Comparison of ENCODE assay signal across 8 mouse cellular contexts in the genomic region with DNA sequence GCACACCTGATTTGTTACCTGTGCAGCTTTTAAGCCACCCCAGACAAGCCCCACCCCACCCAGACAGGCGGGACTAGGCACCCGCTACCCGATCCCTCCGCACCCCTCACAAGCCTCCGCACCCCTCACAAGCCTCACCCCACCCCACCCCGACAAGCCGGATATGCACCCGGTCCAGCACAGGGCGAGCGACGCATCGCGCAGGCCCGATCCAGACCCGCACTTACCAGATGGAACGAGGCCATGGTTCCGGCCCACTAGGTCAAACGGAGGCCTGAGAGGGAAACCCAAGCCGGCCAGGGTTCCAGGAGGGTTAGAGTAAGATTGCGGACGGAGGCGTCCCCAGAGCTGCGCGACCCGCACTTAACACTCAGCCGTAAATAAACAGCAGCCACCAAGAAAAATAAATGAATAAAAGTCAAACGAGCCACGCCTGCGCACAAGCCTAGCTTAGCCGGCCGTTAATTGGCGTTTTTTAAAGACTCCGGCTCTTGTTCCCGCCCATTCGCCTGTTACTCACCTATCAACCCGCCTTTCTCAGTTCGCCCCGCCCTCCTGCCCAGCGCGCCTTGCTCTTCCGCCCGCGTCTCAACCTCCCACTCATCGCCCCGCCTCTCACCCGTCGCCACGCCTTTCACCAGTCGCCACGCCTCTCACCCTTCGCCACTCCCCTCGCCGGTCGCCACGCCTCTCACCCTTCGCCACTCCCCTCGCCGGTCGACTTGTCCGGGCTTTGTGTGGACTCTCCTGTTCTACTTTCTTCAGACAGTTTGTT. TPM values are rescaled to one million over a fixed set of nuclear protein-coding genes. Genes with fewer than 3 reads are reported as not detected.
A peak's percentile ranks its signal among the peaks of the same experiment; 100 is the strongest.
DNase-seq lines count a peak whose midpoint lies in the region; ATAC-seq and TF ChIP-seq lines count a peak whose summit lies in the region.

A gene (minus strand): TSS at position 483 of the 775 bp plus-strand sequence.

- no peaks in the 10 kb centered on the region for H3K27me3 ChIP-seq in kidney, embryonic 14.5 days (ENCODE audit: control insufficient read depth, insufficient read depth, low read length)
- H3K27me3 ChIP-seq in limb, embryonic 15.5 days = no peaks in the 10 kb centered on the region

- peak; percentile 99 for DNase-seq in A20 (ENCODE audit: low read depth, low spot score)
- DNase-seq in heart, adult 9 months (ENCODE audit: low spot score in 2 of 2) = peak; percentile 93 to 96
- peak; percentile 93 to 95 for DNase-seq in monocyte, adult 2 months (ENCODE audit: low read depth in 1 of 2, low spot score in 2 of 2)
- DNase-seq in spleen, postnatal 36 days (ENCODE audit: low spot score in 2 of 2) = peak; percentile 98 to 99

- TF ChIP-seq CTCF in bone marrow macrophage, adult 2 months (IDR thresholded peaks at IDR 0.05; ENCODE audit: low read depth, low read length) = no peak
- TF ChIP-seq CTCF in embryonic fibroblast, embryonic 13.5 days (IDR thresholded peaks at IDR 0.05; ENCODE audit: borderline replicate concordance, insufficient read depth, low read length) = no peak

- peak within 1 kb of the TSS; percentile 68 for H3K9ac ChIP-seq in kidney, embryonic 14.5 days (ENCODE audit: low read depth, low read length)
- peak within 1 kb of the TSS; percentile 67 for H3K9ac ChIP-seq in limb, embryonic 15.5 days

- H3K4me3 ChIP-seq in bone marrow macrophage, adult 2 months (ENCODE audit: insufficient read depth, low read length) = peak within 1 kb of the TSS; percentile 97
- peak within 1 kb of the TSS; percentile 67 for H3K4me3 ChIP-seq in embryonic fibroblast, embryonic 13.5 days (ENCODE audit: insufficient read depth, low read length)
- H3K4me3 ChIP-seq in kidney, embryonic 14.5 days (ENCODE audit: low read length) = peak within 1 kb of the TSS; percentile 79
- H3K4me3 ChIP-seq in limb, embryonic 15.5 days = peak within 1 kb of the TSS; percentile 76

- peak within 1 kb of the TSS; percentile 65 for H3K4me2 ChIP-seq in kidney, embryonic 14.5 days (replicated peaks; ENCODE audit: low read depth, low read length)
- peak within 1 kb of the TSS; percentile 72 for H3K4me2 ChIP-seq in limb, embryonic 15.5 days

- no peaks in the 10 kb centered on the region for H3K36me3 ChIP-seq in kidney, embryonic 14.5 days (ENCODE audit: control insufficient read depth, insufficient read depth, low read length)
- H3K36me3 ChIP-seq in limb, embryonic 15.5 days = no peaks in the 10 kb centered on the region

- H3K27ac ChIP-seq in bone marrow macrophage, adult 2 months (ENCODE audit: insufficient read depth, low read depth, low read length) = peak within 1 kb of the TSS; percentile 85
- peak within 1 kb of the TSS; percentile 77 for H3K27ac ChIP-seq in embryonic fibroblast, embryonic 13.5 days (ENCODE audit: insufficient read depth, low read length)
- peak within 1 kb of the TSS; percentile 93 for H3K27ac ChIP-seq in kidney, embryonic 14.5 days (ENCODE audit: low read depth, low read length)
- H3K27ac ChIP-seq in limb, embryonic 15.5 days = peak within 1 kb of the TSS; percentile 94

- H3K9me3 ChIP-seq in kidney, embryonic 14.5 days (ENCODE audit: control insufficient read depth, low read length) = no peaks in the 10 kb centered on the region
- H3K9me3 ChIP-seq in limb, embryonic 15.5 days = no peaks in the 10 kb centered on the region

- WGBS in kidney, embryonic 14.5 days = under 1% methylated on average over 60 of the region's 60 CpGs
- under 1% methylated on average over 60 of the region's 60 CpGs for WGBS in limb, embryonic 15.5 days

- no peak for TF ChIP-seq POLR2A in bone marrow macrophage, adult 2 months (IDR thresholded peaks at IDR 0.05; ENCODE audit: borderline replicate concordance, low read depth, low read length)
- TF ChIP-seq POLR2A in embryonic fibroblast, embryonic 13.5 days (IDR thresholded peaks at IDR 0.05; ENCODE audit: low read depth, low read length) = peak; percentile 60

- ATAC-seq in kidney, embryonic 14.5 days (ENCODE audit: low FRiP score, low TSS enrichment) = peak; percentile 95
- ATAC-seq in limb, embryonic 15.5 days (ENCODE audit: insufficient number of reproducible peaks, low FRiP score, low TSS enrichment, low read depth) = peak; percentile 98

- peaks cover 26% of the 10 kb centered on the region for H3K4me1 ChIP-seq in bone marrow macrophage, adult 2 months (ENCODE audit: control insufficient read depth, insufficient read depth, low read length)
- peaks cover 2% of the 10 kb centered on the region; the same call in 1 of the 2 replicates for H3K4me1 ChIP-seq in embryonic fibroblast, embryonic 13.5 days (ENCODE audit: control insufficient read depth, insufficient read depth, low read length)
- H3K4me1 ChIP-seq in kidney, embryonic 14.5 days (ENCODE audit: control insufficient read depth, insufficient read depth, low read length) = no peaks in the 10 kb centered on the region
- peaks cover 17% of the 10 kb centered on the region; the same call in 1 of the 2 replicates for H3K4me1 ChIP-seq in limb, embryonic 15.5 days

RNA-seq across cellular contexts. Expression of the gene that starts here (rescaled TPM):
- polyA plus RNA-seq in bone marrow macrophage, adult 2 months (2012; ENCODE audit: insufficient read depth, insufficient read length, missing spikeins) = 20.3 and 23.1 TPM in 2 replicates
- 32.0 and 32.3 TPM in 2 replicates for polyA plus RNA-seq in embryonic fibroblast, embryonic 13.5 days (2011; ENCODE audit: insufficient read length, low read depth, missing spikeins)
- polyA plus RNA-seq in kidney, embryonic 14.5 days (2014; fragmentation: Nextera tagmentation; extraction: Ambion mirVana) = 27.0 and 39.6 TPM in 2 replicates
- polyA plus RNA-seq in limb, embryonic 15.5 days (2015; fragmentation: Nextera tagmentation; extraction: Ambion mirVana) = 27.1 and 28.5 TPM in 2 replicates

Comparison
In these comparisons a context has a peak if more than half of its experiments do, and no peak if none do; other contexts are left out.
1. Peak in every context shown above with its lines: DNase-seq, ATAC-seq, H3K4me3 ChIP-seq and H3K27ac ChIP-seq.